Mouse (Mus musculus) WW6 (cell line): ENCODE results near the gene Gfod1.

ENCODE experiments used
- DNase-seq: peaks from one replicate; pipeline ENCODE4 v3.0.0-alpha.2; 2013; ENCODE audit warnings: low read depth, low spot score

Gfod1 gene

DNA sequence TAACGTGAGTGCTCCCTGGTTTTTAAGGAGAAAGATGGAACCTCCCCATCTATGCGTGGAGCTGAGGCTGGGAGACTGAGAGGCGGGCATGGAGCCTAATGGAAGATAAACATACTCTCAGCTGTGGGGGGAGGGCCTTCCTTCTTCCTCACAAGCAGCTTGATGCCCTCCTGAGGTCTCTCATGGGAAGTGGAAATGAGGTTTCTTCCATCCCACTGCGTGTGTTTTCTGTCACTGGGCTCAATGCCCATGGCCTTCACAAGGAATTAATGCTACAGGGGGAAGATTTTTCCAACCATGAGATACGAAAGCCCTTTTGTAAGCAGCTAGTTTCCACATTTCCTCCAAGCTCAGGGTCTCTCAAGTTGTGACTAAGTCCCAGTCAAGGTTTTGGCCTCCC, 100.3 kb downstream of the Gfod1 start:
- no peak for DNase-seq

GRCm38 (mm10) chr13:43203234-43203633, 100.7 kb downstream of the Gfod1 start:
- DNase-seq = no peak

- DNase-seq = no peak
Measured at GRCm38 (mm10) chr13:43202351-43202750, 101.6 kb downstream of the Gfod1 start.

GRCm38 (mm10) chr13:43201033-43201432, 102.9 kb downstream of the Gfod1 start:
- DNase-seq = no peak

GRCm38 (mm10) chr13:43200473-43200872, 103.5 kb downstream of the Gfod1 start:
- no peak for DNase-seq

DNA sequence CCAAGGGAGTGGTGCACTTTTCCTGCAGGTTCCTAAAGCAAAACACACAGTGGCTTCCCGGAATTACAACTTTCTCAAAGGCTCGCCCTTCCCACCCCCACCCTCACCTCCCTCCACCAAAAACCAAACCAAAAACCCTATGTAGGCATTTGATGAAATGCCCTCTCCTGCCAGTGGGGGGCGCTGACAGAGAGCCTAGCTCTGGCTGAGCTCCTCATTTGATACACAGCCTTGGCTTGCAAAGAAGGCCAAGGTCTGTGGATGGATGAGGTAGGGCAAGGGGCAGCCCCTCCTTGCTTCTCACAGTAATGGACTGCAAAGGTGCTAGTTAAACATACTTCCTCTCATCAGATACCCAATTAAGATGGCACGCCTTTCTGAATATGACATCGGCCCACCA, 104.2 kb downstream of the Gfod1 start:
- DNase-seq = no peak

DNA sequence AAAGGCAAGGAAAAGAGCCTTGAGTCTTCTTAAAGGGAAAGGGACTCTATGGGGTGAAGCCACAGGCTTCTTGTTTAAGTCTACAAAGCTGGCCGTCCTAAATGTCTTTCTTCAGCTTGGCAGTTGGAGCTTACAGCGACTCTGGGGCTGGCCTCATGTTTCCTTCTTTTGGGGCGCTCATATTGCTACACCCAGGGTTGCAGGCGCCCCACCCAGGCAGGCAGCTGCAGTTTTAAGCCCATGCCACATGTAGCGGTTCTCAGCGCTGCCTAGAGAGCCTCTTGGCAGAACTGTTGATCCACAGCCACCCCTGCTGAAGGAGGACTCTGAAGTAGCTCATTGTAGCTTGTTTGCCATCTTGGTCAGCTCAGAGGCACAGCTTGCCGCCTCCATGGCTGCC, 104.7 kb downstream of the Gfod1 start:
- no peak for DNase-seq

- no peak for DNase-seq
Measured at GRCm38 (mm10) chr13:43197187-43197586, 106.8 kb downstream of the Gfod1 start.

GRCm38 (mm10) chr13:43196000-43196399, 108.0 kb downstream of the Gfod1 start:
- no peak for DNase-seq

GRCm38 (mm10) chr13:43193932-43194331, 110.0 kb downstream of the Gfod1 start:
- no peak for DNase-seq

- DNase-seq = no peak
Measured at GRCm38 (mm10) chr13:43193266-43193665, 110.7 kb downstream of the Gfod1 start.

- no peak for DNase-seq
Measured at GRCm38 (mm10) chr13:43191741-43192192, 112.2 kb downstream of the Gfod1 start.

DNA sequence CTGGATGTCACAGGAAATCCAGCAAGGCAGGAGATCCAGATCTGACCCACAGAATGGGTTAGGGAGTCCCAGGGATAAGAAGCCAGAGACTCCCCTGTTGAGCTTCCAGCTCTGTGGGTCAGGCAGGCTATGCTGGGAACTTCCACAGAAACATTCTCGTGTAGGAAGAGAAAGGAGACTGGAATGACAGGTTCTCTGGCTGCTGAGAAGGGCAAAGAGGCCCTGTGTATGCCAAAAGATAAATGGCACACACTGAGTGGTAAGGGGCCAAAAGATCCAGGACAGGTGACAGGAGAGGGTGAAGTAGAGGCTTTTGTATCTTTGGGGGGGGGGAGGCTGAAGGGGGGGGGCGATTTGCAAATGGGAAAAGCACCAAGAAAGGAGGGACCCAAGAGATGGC, 112.7 kb downstream of the Gfod1 start:
- DNase-seq = no peak

DNA sequence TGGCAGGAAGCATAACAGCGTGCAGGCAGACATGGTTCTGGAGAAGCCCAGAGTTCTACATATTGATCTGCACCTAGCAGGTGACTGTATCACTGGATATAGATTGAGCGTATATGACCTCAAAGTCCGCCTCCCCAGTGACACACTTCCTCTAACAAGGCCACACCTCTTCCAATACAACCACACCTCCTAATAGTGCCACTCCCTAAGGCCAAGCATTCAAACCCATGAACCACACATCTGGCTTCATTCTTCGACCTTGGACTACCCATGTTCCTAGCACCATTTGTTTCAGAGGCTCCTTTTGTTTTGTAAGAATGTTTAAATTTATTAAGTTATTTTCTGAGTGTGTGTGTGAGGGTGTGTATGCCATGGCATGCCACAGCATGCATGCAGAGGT, 116.2 kb downstream of the Gfod1 start:
- no peak for DNase-seq

- DNase-seq = no peak
Measured at GRCm38 (mm10) chr13:43183248-43184055, 120.5 kb downstream of the Gfod1 start.

GRCm38 (mm10) chr13:43182465-43183201, 121.3 kb downstream of the Gfod1 start:
- no peak for DNase-seq

GRCm38 (mm10) chr13:43181104-43181503, 122.9 kb downstream of the Gfod1 start:
- no peak for DNase-seq

GRCm38 (mm10) chr13:43177317-43177716, 126.7 kb downstream of the Gfod1 start:
- no peak for DNase-seq

- DNase-seq = no peak
Measured at GRCm38 (mm10) chr13:43176676-43177075, 127.3 kb downstream of the Gfod1 start.

GRCm38 (mm10) chr13:43173262-43173661, 130.7 kb downstream of the Gfod1 start:
- peak; percentile 48 for DNase-seq

DNA sequence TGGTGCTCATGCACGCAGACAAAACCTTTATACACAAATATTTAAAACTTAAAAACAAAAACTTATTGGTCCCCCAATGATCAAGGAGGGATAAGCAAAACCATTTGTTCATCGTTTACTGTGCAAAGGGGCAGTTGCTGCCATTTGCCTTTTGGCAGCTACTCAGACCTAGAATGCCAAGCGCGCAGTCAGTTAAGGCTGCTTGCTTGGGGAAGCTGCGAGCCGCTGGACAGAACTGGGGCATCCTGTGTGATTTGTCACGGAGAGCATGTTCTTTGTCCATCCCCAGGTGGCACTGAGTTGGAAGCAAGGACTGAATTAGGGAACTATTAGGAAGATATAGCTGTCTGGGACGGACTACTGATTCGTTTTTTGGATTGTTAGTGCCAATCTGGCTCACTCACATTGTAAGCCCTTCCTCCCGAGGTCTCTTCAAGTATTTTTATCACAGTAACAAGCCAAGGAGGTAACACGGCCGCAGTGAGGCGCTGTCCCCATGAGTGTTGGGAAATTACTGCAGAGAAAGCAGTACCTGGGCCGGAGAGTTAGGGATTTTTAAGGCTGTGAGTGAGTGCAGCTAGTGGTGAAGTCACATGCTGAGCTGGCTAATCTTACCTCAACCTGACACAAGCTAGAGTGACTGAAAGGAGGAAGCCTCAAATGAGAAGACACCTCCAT, 131.8 kb downstream of the Gfod1 start:
- peak; percentile 40 for DNase-seq

DNA sequence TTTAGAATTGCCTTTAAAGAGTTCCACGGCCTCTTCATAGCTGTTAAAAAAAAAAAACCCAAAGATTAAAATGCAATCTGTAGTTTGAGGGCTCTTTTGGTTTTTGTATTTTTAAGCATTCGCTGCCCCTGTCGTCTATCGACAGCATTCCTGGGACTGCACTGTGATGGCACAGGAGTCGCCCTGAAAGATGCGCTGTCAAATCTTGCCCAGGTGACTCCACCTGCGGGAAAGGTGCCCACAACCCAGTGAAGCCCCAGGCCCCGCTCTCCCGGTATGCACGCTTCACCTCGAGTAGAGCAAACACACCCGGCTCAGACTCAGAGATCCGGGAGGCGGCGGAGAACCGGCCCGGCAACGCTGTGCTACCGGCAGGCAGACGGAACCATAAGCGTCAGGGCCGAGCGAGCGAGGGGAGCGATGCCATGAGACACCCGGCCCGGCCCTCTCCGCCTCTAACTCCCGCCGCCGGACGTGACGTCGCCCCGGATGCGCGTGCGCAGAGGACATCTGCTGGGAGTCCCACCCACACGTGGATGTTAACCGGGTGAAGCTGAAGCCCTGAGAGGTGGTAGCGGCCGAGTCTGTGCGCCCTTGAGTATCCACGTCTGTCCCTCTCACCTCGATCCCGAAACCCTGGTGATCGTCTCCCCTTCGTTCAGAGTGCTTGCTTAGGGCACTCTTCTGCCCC, 132.8 kb downstream of the Gfod1 start, which contains the start of gene Tbc1d7:
Gene Tbc1d7 (minus strand): TSS at position 482 of the 691 bp plus-strand sequence.
- DNase-seq = peak; percentile 86
